Mouse (Mus musculus): ENCODE measurements around the gene AL732309.1. TPM values are rescaled to one million over a fixed set of nuclear protein-coding genes. Genes with fewer than 3 reads are reported as not detected.

The AL732309.1 gene
- polyA plus RNA-seq, 1 experiment from 2014 or later = 10.2 TPM

DNA sequence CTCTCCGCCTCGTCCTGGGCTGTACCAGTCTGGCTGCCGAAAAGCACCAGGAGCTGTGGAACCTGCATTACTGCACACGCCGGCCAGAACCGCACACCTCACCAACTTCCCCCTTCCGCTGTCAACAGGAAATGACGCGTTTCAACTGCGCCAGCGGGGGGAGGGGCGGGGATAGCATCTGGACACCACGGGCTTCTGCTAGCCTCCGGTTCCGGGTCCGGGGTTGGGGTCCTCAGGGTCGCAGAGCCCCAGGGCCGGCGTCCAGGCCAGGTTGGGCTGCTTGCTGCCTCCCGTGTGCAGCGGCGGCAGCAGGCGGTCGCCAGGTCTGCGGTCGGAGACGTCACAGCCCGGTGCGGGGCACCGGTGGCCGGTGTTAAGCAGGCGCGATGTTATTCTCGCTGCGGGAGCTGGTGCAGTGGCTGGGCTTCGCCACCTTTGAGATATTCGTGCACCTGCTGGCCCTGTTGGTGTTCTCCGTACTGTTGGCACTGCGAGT, 8.7 kb upstream of the AL732309.1 start, which contains the start of gene Tmem203:
Tmem203 (plus strand) TSS at position 156 of the 496 bp plus-strand sequence.
- peak; percentile 79 for ATAC-seq (ENCODE audit: insufficient number of reproducible peaks, low FRiP score, low TSS enrichment, low read depth)
- Histone ChIP-seq H3K4me3 (peak within 1 kb of the TSS; percentile 99), H3K36me3 (peaks cover 16% of the 10 kb centered on the region), H3K27me3 (no peaks in the 10 kb centered on the region), H3K4me1 (peaks cover 16% of the 10 kb centered on the region), H3K27ac (peak within 1 kb of the TSS; percentile 86), H3K9me3 (no peaks in the 10 kb centered on the region), H3K9ac (peak within 1 kb of the TSS; percentile 72), H3K4me2 (peak within 1 kb of the TSS; percentile 86)
- WGBS = under 1% methylated on average over 39 of the region's 39 CpGs

DNA sequence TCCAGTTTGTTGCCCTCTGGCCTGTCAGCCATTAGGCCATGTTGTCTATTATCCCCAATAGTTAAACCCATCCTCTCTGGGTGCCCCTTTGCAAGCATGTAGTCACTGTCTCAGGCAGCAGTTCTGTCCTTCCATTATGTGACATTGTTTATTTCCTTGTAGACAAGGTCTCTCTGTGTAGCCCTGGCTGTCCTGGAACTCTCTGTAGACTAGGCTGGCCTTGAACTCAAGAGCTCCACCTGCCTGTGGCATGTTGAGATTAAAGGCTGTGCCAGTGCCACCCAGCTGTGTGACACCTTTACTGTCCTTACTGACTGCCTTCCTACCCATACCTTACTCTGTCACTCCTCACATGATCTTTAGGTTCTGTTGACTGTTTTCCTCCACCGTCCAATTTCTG, 5.7 kb upstream of the AL732309.1 start:
- H3K36me3 ChIP-seq = peaks cover 45% of the 10 kb centered on the region
- 79% methylated on average over 1 of the region's 1 CpGs for WGBS
- no peak for ATAC-seq (ENCODE audit: insufficient number of reproducible peaks, low FRiP score, low TSS enrichment, low read depth)

DNA sequence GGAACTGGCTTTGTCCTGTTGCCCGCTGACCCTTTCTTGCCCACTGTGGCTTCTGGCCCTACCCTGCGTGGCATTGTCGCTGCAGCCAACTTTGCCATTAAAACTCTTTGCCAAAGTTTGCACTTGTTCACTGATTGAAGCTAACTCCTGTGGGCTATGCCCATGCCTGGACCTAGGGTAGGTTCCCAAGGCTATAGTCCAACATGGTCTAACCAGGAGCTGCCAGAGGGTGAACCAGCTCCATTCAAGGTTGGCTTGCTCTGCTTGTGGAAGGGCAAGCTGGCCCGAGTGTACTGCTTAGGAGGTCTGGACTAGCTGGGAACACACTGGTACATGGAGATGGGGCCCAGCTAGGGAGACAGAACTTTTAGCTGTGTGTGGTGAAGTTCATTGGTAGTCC, 2.5 kb downstream of the AL732309.1 start:
- Histone ChIP-seq H3K9ac (no peak overlapping the region), H3K36me3 (peaks cover 29% of the 10 kb centered on the region), H3K27me3 (peaks cover 35% of the 10 kb centered on the region), H3K4me3 (no peak overlapping the region), H3K9me3 (no peaks in the 10 kb centered on the region), H3K4me1 (peaks cover 28% of the 10 kb centered on the region), H3K27ac (no peak overlapping the region), H3K4me2 (no peak overlapping the region)
- 84% methylated on average over 4 of the region's 4 CpGs for WGBS
- ATAC-seq (ENCODE audit: insufficient number of reproducible peaks, low FRiP score, low TSS enrichment, low read depth) = no peak

More for the DNA sequence above, 5.7 kb upstream of the AL732309.1 start:
- Histone ChIP-seq H3K27me3 (no peaks in the 10 kb centered on the region), H3K4me1 (peaks cover 16% of the 10 kb centered on the region), H3K4me3 (no peak overlapping the region), H3K4me2 (no peak overlapping the region), H3K9ac (no peak overlapping the region), H3K27ac (no peak overlapping the region), H3K9me3 (no peaks in the 10 kb centered on the region)

DNA sequence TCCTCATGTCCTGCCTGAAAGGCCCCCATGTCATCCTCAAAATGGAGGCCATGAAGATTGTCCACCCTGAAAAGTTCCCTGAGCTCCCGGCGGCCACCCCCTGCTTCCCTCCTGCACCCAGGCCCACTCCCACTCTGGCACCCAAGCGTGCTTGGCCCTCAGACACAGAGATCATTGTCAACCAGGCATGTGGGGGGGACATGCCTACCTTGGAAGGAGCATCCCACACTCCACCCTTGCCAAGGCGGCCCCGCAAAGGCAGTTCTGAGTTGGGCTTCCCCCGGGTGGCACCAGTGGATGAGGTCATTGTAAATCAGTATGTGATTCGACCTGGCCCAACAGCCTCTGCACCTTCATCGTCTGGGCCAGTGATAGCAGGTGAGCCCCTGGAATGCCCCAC, 3.3 kb downstream of the AL732309.1 start:
- no peaks in the 10 kb centered on the region for H3K9me3 ChIP-seq
- H3K4me3 ChIP-seq = no peak overlapping the region
- 75% methylated on average over 8 of the region's 8 CpGs for WGBS
- peaks cover 35% of the 10 kb centered on the region for H3K27me3 ChIP-seq
- no peak overlapping the region for H3K9ac ChIP-seq
- no peak for ATAC-seq (ENCODE audit: insufficient number of reproducible peaks, low FRiP score, low TSS enrichment, low read depth)
- peaks cover 28% of the 10 kb centered on the region for H3K4me1 ChIP-seq
- no peak overlapping the region for H3K27ac ChIP-seq
- H3K4me2 ChIP-seq = no peak overlapping the region
- H3K36me3 ChIP-seq = peaks cover 21% of the 10 kb centered on the region

DNA sequence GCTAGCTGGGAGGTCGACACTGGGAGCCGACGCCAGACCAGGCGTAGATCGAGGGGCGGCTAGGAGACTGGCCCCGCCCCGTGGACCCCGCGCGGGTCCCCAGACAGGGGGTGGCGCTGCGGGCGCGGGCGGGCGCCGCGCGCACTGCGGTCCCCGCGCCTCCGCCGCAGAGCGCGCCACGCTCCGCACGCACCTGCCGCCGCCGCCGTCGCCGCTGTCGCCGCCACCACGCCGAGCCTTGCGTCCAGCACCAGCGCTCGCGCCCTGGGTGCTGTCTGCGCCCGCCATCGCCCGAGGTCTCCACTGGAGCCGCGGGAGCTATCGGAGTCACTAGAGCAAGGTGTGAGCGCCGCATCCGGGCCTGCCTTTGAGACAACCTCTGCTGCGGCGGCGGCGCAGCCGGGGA, 4.6 kb downstream of the AL732309.1 start, which contains the start of the genes Rnf208 and Cysrt1:
Rnf208 (plus strand) TSS at position 155 of the 406 bp plus-strand sequence.
Cysrt1 (minus strand) TSS at position 352 of the 406 bp plus-strand sequence.
- Histone ChIP-seq H3K4me2 (peak within 1 kb of the TSS; percentile 97), H3K27ac (peak within 1 kb of the TSS; percentile 73), H3K9ac (peak within 1 kb of the TSS; percentile 37; the same call in 1 of the 2 replicates), H3K4me1 (peaks cover 28% of the 10 kb centered on the region), H3K9me3 (no peaks in the 10 kb centered on the region), H3K4me3 (peak within 1 kb of the TSS; percentile 53), H3K27me3 (peaks cover 35% of the 10 kb centered on the region), H3K36me3 (peaks cover 11% of the 10 kb centered on the region)
- ATAC-seq (ENCODE audit: insufficient number of reproducible peaks, low FRiP score, low TSS enrichment, low read depth) = no peak
- under 1% methylated on average over 40 of the region's 59 CpGs for WGBS

DNA sequence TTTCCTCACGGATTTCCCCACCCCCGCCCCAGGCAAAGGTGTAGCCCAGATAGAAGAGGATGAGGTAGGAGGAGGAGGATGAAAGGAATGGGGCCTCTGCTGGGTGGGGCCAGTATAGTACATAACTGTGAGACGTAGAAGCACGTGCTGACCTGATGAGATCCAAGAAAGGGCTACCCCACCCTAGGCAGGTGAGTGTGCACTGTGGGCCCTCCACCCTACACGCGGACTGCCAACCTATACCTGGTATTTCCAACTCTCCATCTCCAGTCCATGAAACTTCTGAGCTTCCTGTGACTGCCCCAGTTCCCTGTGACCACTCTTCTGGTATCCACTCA, 5.3 kb downstream of the AL732309.1 start:
- peaks cover 36% of the 10 kb centered on the region for H3K27me3 ChIP-seq
- H3K9ac ChIP-seq = no peak overlapping the region
- H3K4me2 ChIP-seq = peak overlapping the region; percentile 97
- ATAC-seq (ENCODE audit: insufficient number of reproducible peaks, low FRiP score, low TSS enrichment, low read depth) = no peak
- H3K4me3 ChIP-seq = peak overlapping the region; percentile 53
- peaks cover 10% of the 10 kb centered on the region for H3K36me3 ChIP-seq
- H3K9me3 ChIP-seq = no peaks in the 10 kb centered on the region
- WGBS = 14% methylated on average over 6 of the region's 6 CpGs
- peaks cover 28% of the 10 kb centered on the region for H3K4me1 ChIP-seq
- no peak overlapping the region; the same call in 1 of the 2 replicates for H3K27ac ChIP-seq

DNA sequence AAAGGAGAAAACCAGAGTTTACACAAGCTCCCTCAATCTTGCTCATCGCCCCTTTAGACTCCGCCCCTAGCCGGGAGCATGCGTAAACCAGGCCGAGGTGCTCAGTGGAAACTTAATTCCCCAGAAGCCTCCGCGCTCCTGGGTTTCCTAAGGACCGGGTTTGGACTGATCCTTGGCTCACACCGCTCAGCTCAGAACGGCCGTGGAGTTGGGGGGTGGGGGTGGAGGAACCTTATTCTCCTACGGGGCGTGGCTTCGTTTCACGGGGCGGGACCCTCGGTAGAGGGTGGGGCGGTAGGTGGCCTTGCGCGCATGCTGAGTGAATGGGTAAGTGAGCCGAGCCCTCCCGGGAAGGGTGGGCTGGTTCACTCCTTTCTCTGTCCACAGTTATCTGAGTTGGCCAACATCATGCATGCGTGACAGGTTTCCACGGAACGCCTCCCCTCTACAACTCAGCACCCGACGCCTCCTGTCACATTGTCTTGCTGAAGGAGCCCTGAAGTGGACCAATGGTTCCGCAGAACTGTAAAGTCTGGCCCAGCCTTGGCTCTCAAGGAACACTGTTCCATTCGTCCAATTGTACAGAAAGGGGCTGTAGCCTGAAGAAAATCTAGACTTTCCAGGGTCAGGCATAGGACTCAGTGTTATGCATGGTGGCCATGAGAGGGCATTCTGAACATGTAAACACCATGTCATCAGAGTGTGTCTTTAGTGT, 5.8 kb downstream of the AL732309.1 start:
- Histone ChIP-seq H3K9ac (0 out of 2 replicates have a peak overlapping the region, but pooled peaks have one; percentile 21), H3K4me3 (peak overlapping the region; percentile 53), H3K36me3 (peaks cover 5% of the 10 kb centered on the region), H3K27ac (peak overlapping the region; percentile 73), H3K27me3 (peaks cover 42% of the 10 kb centered on the region), H3K9me3 (no peaks in the 10 kb centered on the region), H3K4me1 (peaks cover 28% of the 10 kb centered on the region), H3K4me2 (peak overlapping the region; percentile 97)
- peak; percentile 79 for ATAC-seq (ENCODE audit: insufficient number of reproducible peaks, low FRiP score, low TSS enrichment, low read depth)
- WGBS = 1% methylated on average over 29 of the region's 29 CpGs

DNA sequence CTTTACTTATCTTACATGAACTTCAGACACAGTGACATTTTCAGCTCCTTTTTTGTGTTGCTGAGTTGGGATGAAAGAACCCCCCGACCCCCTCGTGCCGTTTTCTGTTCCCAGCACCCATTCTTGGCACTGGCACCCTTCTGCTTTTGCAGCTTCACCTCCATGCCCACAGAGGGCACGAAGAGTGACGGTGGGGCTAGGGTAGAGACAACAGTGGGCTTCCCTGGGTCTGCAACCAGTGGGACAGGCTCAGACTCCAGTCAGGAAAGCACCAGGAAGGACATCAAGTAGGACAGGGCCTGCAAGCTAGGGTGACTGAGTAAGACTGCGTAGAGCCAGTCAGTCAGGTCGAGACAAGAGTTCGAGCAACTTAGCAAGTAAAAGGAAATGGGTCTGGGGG, 6.4 kb downstream of the AL732309.1 start:
- peak overlapping the region; percentile 73 for H3K27ac ChIP-seq
- no peak for ATAC-seq (ENCODE audit: insufficient number of reproducible peaks, low FRiP score, low TSS enrichment, low read depth)
- peaks cover 3% of the 10 kb centered on the region; the same call in 1 of the 2 replicates for H3K36me3 ChIP-seq
- H3K4me1 ChIP-seq = peaks cover 28% of the 10 kb centered on the region
- peak overlapping the region; percentile 97 for H3K4me2 ChIP-seq
- 53% methylated on average over 8 of the region's 8 CpGs for WGBS
- no peaks in the 10 kb centered on the region for H3K9me3 ChIP-seq
- H3K4me3 ChIP-seq = peak overlapping the region; percentile 53
- peaks cover 47% of the 10 kb centered on the region for H3K27me3 ChIP-seq
- H3K9ac ChIP-seq = 0 out of 2 replicates have a peak overlapping the region, but pooled peaks have one; percentile 21

DNA sequence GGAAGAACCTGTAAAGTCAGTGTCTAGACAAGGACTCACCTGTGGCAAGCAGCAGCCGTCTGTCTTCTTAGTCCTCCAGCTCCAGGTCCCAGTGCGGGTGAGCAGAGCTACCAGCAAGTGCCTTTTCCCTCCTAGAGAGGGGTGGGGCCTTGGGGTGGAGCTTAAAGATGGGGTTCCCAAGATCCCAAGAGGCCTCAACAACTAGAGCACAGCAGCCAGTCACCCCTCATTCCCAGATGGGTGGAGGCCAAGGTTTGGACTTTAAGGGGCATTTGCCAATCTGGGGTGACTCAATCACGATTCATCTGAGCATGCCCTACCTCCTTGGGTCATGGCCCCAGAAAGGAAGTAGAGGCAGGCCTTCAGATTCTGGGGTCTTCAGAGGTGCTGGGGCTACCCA, 6.9 kb downstream of the AL732309.1 start:
- 80% methylated on average over 3 of the region's 3 CpGs for WGBS
- H3K4me1 ChIP-seq = peaks cover 28% of the 10 kb centered on the region
- H3K9ac ChIP-seq = no peak overlapping the region
- no peaks in the 10 kb centered on the region for H3K36me3 ChIP-seq
- H3K4me3 ChIP-seq = 0 out of 2 replicates have a peak overlapping the region, but pooled peaks have one; percentile 7
- H3K27me3 ChIP-seq = peaks cover 49% of the 10 kb centered on the region
- ATAC-seq (ENCODE audit: insufficient number of reproducible peaks, low FRiP score, low TSS enrichment, low read depth) = no peak
- H3K27ac ChIP-seq = no peak overlapping the region
- H3K9me3 ChIP-seq = no peaks in the 10 kb centered on the region
- no peak overlapping the region for H3K4me2 ChIP-seq

DNA sequence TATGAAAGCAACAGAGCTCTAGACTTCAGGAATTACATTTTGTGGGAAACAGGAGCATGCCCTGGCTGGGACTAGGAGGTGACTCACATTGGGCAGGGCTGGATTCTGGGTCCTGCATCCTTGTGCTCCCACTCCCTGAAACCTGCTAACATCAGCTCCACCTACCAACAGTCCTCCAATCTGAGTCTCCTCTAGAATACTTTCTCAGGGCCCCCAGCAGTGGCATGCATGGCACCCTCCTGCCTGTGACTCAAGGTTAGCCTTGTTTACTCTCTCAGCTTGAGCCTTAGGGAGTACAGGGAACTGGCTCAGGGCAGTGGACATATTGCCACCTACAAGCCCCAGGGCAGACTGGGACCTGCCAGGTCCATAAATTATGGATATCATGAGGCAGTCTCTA, 8.6 kb downstream of the AL732309.1 start:
- Histone ChIP-seq H3K36me3 (no peaks in the 10 kb centered on the region), H3K4me2 (no peak overlapping the region), H3K9ac (no peak overlapping the region), H3K27me3 (peaks cover 49% of the 10 kb centered on the region), H3K9me3 (no peaks in the 10 kb centered on the region), H3K4me3 (no peak overlapping the region), H3K27ac (no peak overlapping the region), H3K4me1 (peaks cover 28% of the 10 kb centered on the region)
- ATAC-seq (ENCODE audit: insufficient number of reproducible peaks, low FRiP score, low TSS enrichment, low read depth) = no peak

DNA sequence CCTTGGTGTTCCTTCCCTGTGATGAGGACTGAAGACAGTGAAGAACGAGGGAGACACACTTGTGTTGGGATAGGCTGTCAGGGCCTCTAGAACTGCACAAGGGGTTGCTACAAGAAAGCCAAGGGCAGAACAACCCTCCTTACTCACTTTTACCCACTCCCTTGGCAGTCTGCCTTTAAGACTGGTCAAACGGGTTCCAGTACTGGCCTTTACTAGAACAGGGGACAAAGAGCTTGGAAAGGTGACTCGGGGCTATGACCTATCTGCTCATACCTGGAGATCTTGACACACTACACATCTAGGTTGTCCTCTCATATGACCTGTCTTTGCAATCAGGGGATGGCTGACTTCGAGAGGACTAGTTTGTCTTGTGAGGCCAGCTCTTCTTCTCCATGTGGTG, 9.1 kb downstream of the AL732309.1 start:
- no peaks in the 10 kb centered on the region for H3K36me3 ChIP-seq
- no peak for ATAC-seq (ENCODE audit: insufficient number of reproducible peaks, low FRiP score, low TSS enrichment, low read depth)
- H3K4me3 ChIP-seq = no peak overlapping the region
- peaks cover 24% of the 10 kb centered on the region for H3K4me1 ChIP-seq
- 62% methylated on average over 4 of the region's 4 CpGs for WGBS
- H3K9me3 ChIP-seq = no peaks in the 10 kb centered on the region
- no peak overlapping the region; the same call in 1 of the 2 replicates for H3K27ac ChIP-seq
- H3K9ac ChIP-seq = no peak overlapping the region
- H3K4me2 ChIP-seq = no peak overlapping the region
- peaks cover 48% of the 10 kb centered on the region for H3K27me3 ChIP-seq

DNA sequence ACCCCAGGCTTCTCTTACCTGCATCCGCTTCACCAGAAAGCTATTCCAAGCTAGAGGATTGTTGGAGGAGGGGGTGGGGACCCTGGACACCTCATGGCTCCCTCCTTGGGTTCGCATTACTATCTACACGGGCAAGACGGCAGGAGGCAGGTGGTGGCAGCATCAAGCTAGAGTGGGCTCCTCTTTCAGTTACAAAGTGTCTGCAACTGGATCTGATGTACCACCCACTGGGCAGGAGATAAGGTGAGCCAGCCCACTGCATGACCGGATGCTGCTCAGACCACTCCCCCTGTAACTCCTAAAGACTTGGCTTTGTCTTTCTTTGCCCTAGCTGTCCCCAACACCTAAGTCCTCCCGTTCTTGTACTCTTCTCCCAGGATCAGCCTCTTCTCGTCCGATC, 10.0 kb downstream of the AL732309.1 start, which contains the start of gene Rnf224:
Rnf224 (minus strand) TSS at position 174 of the 400 bp plus-strand sequence.
- no peak within 1 kb of the TSS for H3K4me2 ChIP-seq
- no peak for ATAC-seq (ENCODE audit: insufficient number of reproducible peaks, low FRiP score, low TSS enrichment, low read depth)
- H3K9ac ChIP-seq = 0 out of 2 replicates have a peak within 1 kb of the TSS, but pooled peaks have one; percentile 7
- no peaks in the 10 kb centered on the region for H3K36me3 ChIP-seq
- peaks cover 41% of the 10 kb centered on the region for H3K27me3 ChIP-seq
- no peak within 1 kb of the TSS for H3K4me3 ChIP-seq
- peaks cover 15% of the 10 kb centered on the region for H3K4me1 ChIP-seq
- 38% methylated on average over 8 of the region's 8 CpGs for WGBS
- H3K27ac ChIP-seq = no peak within 1 kb of the TSS; the same call in 1 of the 2 replicates
- no peaks in the 10 kb centered on the region for H3K9me3 ChIP-seq
